Mouse (Mus musculus) c-Kit-positive CD71-positive TER-119-negative erythroid progenitor cells, embryonic 14.5 days (primary cell): ENCODE measurements around the gene Hrc.

ENCODE experiments used
- DNase-seq: peaks from one replicate; pipeline ENCODE4 v3.0.0-alpha.2; 2013; ENCODE audit warnings: low read depth

Hrc gene

DNA sequence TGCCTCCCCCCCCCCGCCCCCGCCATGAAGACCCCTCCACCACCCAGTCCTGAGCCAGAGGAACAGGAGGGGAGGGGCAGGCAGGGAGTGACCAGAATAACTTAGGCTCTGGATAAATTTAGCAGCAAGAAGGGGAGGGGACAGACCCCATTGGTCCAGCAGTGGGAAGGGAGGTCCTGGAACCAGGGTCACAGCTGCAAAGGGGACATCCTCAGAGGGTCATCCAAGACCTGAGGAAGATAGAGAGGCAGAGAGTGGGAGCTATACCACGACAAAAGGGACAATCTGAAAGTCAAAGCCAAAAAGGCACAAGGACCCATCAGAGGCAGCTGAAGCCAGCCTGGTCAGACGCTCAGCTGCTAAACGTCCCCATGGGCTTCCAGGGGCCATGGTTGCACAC, at the start of gene Hrc:
Gene Hrc, plus strand, starts transcription at position 235 of the 400 bp plus-strand sequence.
- no peak for DNase-seq

DNA sequence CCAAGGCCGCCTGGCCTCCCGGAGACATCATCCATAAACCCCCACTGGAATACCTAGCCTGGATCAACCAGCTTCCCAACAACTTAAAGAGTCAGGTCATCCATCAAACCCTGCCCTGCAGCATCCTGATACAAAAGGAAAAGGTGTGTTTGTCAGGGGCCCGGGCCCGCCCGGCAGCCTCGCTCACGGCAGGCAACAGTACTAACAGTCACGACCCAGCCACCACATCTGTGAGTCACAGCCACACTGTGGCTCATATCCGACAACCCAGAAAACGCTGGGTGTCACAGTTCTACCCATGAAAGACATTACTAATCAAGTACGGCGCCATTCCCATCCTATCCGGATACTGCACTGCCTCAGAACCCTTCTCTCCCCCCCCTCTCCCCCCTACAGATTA, 48.6 kb upstream of the Hrc start:
- DNase-seq: no peak

GRCm38 (mm10) chr7:45296626-45297025, 38.5 kb upstream of the Hrc start:
- DNase-seq: no peak

DNA sequence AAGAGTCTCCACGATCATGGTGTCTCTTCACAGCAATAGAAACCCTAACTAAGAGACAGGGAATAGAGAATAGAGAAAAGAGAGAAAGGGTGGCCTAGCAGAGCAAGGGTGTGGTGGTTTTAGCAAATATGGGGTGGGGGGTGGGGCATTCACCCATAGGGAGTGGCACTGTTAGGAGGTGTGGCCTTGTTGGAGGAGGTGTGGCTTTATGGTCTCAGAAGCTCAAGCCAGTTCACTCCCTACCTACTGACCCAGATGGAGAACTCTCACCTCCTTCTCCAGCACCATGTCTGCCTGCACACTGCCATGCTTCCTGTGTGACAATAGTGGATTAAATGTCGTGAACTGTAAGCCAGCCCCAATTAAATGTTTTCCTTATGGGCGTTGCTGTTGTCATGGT, 37.5 kb upstream of the Hrc start:
- DNase-seq: no peak

GRCm38 (mm10) chr7:45299752-45300151, 35.3 kb upstream of the Hrc start:
- peak; percentile 19 for DNase-seq

- peak; percentile 32 for DNase-seq
These were observed 34.8 kb upstream of the Hrc start for GRCm38 (mm10) chr7:45300270-45300669.

GRCm38 (mm10) chr7:45302626-45303025, 32.5 kb upstream of the Hrc start:
- no peak for DNase-seq

DNA sequence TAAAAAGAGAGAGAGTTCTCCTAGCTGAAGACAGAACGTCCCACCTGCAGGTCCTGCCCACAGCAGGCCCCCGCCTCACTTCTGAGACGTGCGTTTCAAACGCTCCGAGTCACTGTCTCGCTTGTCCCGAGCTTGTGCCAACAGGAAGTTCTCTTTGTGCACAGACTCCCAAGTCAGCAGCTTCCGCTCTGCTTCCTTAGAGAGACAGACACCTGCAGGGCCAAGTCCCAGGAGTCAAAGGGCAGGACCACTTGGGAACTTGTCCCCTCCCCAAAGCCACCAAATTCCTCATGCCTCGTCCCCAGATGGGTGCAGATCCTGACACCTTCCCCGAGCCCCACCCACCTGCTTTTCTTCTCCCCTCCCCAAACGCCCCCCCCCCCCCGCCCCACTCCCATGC, 30.2 kb upstream of the Hrc start:
- no peak for DNase-seq

DNA sequence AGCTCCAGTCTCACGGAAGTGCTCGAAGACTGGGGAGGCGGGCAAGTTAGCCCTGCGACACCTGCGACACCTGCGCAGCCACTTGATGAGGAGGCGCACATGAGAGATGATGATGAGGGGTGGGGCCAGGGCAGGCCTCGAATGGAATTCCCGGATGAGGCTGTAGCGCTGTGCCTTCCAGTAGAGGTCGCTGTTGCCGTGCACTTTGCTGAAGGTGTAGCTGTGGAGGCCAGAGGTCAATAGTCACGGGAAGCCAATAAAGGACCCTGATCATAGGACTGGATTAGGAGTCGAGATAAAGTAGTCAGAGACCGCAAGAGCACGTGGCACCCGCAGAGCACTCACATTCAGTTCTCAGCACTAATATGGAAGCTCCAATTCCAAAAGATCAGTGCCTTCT, 29.8 kb upstream of the Hrc start:
- peak; percentile 48 for DNase-seq

DNA sequence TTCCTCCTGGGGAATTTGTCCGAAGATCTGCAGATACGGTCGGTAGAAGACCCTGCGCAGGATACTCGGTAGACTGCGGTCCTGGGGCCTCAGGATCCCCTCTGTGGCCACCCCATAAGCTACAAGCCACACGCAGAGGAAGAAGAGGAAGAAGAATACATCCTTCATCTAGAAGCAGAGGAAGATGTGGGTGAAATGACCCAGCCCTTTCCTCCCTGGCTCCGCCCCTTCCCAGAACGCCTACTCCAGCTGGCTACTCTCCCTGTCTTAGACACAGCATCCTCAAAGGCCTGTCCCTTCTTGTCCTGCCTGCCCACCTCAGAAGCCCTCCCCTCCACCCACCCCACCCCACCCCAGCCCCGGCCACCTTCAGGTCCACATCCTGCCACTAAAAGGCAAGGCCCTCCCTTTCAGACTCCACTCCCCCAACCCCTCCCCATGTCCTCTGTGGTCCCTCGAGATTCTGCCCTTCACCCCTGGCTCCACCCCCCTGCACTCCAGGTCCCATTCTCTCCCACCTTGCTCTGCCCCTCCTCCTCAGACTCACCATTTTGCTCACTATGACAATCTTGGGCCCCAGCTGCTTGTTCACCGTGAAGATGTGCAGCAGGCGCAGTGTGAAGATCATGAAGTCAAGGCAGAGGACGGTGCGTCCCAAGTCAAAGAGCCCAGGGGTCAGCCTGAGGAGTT, 26.4 kb upstream of the Hrc start:
- DNase-seq: no peak

GRCm38 (mm10) chr7:45309455-45309854, 25.6 kb upstream of the Hrc start:
- peak; percentile 35 for DNase-seq

DNA sequence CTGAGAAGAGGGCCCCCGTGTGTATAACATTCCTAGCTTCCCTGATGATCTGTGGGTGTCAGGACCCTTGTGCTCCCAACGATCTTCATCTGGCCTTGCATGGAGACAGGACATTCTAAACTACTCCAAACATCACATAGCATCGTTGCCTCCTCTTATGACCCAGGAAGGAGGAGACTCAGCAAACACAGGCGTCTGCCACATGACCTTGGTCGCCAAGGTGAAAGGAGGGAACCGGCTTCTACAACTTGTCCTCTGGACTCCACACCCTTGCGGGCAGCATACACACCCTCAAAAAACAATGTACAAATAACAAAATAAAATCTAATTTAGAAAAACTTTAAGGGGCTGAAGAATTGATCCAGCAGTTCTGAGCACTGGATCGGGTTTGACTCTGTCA, 23.1 kb upstream of the Hrc start:
- DNase-seq: no peak

GRCm38 (mm10) chr7:45312686-45313453, 22.2 kb upstream of the Hrc start:
- no peak for DNase-seq

DNA sequence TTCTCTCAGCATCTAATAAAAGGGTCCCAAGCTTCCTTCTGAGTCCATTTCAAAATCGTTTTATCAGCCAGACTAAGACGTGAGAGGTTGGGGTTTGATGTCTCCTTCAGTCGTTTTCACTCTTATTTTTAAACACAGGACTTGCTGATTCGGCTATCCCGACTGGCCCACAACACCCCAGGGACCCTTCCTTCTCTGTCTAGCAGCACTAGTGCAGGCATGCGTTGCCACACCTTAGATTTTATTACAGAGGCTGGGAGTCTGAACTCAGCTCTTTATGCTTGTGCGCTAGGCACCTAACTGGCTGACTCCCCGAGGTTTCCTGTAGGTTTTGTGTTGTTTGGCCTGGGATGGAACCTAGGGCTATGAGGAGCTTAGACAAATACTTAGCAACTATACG, 21.6 kb upstream of the Hrc start:
- DNase-seq: no peak

DNA sequence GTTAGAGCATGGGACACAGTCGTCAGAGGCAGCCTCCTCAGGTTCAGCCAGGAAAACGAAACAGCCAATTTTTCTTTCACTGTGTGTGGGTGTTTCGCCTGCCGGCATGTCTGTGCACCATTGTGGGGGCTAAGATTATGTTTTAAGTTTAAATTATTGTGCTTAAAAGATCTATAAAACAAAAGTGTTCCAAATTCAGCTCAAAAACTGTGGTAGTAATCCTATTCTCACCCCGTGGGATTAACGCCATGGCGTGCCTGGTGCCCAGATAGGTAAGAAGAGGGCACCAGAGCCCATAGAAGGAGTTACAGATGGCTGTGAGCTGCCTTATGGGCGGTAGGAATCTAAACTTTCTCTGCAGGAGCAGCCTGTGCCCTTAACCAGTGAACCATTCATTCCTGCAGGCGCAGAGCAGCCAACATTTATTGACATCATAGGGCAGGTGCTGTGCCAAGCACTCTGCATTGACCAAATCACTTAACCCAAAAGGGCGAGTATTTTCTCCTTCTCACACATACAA, 19.8 kb upstream of the Hrc start:
- no peak for DNase-seq

- DNase-seq: no peak
These were observed 18.6 kb upstream of the Hrc start for GRCm38 (mm10) chr7:45316536-45316935.

- DNase-seq: no peak
These were observed 12.8 kb upstream of the Hrc start for GRCm38 (mm10) chr7:45322245-45322644.

DNA sequence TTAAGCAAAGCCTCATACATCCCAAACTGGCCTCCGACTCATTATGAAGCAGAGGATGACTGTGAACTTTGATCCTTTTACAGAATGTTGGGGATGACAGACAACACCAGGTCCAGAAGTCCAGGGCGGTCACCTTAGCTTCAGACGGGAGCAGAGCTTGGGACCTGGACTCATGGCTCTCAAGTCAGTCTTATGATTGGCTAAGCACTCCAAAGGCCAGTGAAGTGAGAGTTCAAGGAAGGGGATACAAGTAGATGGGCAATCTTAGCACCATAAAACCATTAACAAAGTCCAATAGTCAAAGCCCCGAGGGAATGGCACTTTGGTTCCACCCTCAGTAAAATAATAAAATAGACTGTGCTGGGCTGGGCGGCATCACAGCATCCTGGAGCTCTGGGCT, 12.0 kb upstream of the Hrc start:
- DNase-seq: no peak

DNA sequence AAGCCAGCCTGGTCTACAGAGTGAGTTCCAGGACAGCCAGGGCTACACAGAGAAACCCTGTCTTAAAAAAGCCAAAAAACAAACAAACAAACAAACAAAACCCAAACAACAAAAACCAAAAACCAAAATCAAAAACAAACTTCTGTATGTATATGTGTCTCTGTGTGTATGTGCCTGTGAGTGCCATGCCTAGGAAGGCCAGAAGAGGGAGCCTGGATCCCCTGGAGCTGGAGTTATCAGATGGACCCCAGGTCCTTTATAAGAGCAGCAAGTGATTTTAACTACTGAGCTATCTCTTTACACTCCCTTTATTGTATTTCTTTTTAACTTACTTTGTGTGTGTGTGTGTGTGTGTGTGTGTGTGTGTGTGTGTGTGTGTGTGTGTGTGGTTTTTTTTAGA, 9.3 kb upstream of the Hrc start:
- DNase-seq: no peak

DNA sequence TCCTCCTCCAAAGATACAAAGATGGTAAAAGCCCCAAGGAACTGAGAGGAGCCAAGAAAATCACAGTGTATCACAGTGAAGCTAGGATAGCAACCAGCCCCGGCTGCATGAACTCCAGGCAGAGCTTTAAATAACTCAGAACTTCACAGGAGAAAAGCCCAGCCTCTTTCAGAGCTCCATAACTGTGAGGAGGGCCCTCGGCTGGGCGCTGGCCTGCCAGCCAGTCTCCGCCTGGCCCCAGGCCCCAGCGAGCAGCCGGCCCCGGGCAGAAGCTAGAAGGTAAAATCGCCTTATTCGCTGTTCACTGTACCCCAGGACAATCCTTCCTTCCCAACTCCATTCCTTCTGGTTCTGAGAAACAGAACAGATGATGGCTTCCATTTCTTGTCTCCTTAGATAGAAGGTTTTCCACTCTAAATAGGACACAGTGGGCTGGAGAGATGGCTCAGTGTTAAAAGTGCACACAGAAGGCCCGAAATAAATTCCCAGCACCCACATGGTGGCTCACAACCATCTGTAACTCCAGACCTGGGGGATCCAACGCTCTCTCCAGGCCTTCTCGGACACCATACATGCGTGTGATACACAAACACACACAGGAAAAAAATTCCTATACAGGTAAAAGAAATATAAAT, 6.1 kb upstream of the Hrc start:
- no peak for DNase-seq

GRCm38 (mm10) chr7:45331502-45331901, 3.6 kb upstream of the Hrc start:
- no peak for DNase-seq

DNA sequence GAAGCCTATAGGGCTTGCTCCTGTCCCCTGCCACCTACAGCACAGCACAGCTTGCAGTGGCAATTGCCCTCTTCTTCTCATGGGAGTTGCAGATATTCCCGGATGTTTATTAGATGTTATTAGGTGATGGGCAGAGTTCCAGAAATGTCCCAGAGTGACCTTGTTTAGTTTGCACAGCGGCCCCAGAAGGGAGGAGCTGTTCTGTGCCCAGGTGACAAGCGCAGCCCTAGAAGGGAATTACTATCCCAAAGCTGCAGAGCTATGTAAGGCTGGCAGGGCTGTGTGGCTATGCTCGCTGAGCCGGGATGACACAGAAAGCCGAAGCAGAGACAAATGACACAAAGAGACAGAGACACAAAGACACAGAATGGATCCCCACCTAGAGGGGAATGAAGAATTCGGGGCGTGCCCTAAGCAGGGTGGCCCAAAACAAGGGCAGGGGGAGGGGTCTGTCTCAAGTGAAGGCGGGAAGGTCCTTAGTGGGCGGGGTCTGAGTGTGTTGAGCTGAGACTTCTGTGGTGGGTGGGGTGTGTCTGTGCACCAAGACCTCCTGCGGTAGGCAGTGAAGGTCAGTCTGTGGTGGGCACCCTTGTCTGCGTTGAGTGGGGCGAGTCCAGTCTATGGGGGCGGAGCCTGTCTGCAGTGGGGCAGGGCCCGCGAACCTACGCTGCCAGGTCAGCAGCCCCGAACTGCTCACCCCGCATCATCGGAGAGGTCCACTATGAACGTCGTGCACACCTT, 2.2 kb upstream of the Hrc start:
- DNase-seq: no peak
